ENCODE assay signal across 11 mouse cellular contexts in genomic region chr10:80962585-80962984, GRCm38 (mm10). TPM values are rescaled to one million over a fixed set of nuclear protein-coding genes. Genes with fewer than 3 reads are reported as not detected.
A peak's percentile ranks its signal among the peaks of the same experiment; 100 is the strongest.
DNase-seq lines count a peak whose midpoint lies in the region; ATAC-seq and TF ChIP-seq lines count a peak whose summit lies in the region.
"Had no signal": no experiment of that assay in that cellular context is flagged by ENCODE, and none has a peak within 500 bp of the region (broad histone marks: within the 10 kb centered on the region; RNA-seq: fewer than 3 reads in every experiment).

No protein-coding gene starts in this region.

- H3K9ac ChIP-seq in intestine, embryonic 16.5 days (ENCODE audit: low read depth, low read length): no peak overlapping the region
- H3K9ac ChIP-seq in midbrain, embryonic 13.5 days (replicated peaks): no peak overlapping the region
- H3K9ac ChIP-seq: forebrain, embryonic 13.5 days; limb, embryonic 13.5 days had no signal

- H3K4me1 ChIP-seq in intestine, embryonic 16.5 days (ENCODE audit: control insufficient read depth, insufficient read depth, low read length): peaks cover 44% of the 10 kb centered on the region
- peaks cover 22% of the 10 kb centered on the region for H3K4me1 ChIP-seq in small intestine, adult 2 months (ENCODE audit: control insufficient read depth, insufficient read depth, insufficient read length, low read length)
- 0 out of 2 replicates have a peak, but pooled peaks cover 8% of the 10 kb centered on the region for H3K4me1 ChIP-seq in midbrain, embryonic 13.5 days (replicated peaks)

- no peak for TF ChIP-seq CTCF in small intestine, adult 2 months (IDR thresholded peaks at IDR 0.05; ENCODE audit: extremely low read depth, insufficient read length, insufficient replicate concordance, low read depth, low read length)

- TF ChIP-seq POLR2A in small intestine, adult 2 months (IDR thresholded peaks at IDR 0.05; ENCODE audit: low read depth, low read length): no peak

- H3K27me3 ChIP-seq in intestine, embryonic 16.5 days (replicated peaks; ENCODE audit: control insufficient read depth, insufficient read depth, low read length): no peaks in the 10 kb centered on the region
- no peaks in the 10 kb centered on the region for H3K27me3 ChIP-seq in small intestine, adult 2 months (ENCODE audit: control insufficient read depth, insufficient read depth, low read length)
- H3K27me3 ChIP-seq in midbrain, embryonic 13.5 days: no peaks in the 10 kb centered on the region
- H3K27me3 ChIP-seq: limb, embryonic 13.5 days had no signal

- no peaks in the 10 kb centered on the region for H3K36me3 ChIP-seq in intestine, embryonic 16.5 days (ENCODE audit: control insufficient read depth, insufficient read depth, low read length)
- H3K36me3 ChIP-seq in small intestine, adult 2 months (ENCODE audit: control insufficient read depth, insufficient read depth, low read length): no peaks in the 10 kb centered on the region
- no peaks in the 10 kb centered on the region for H3K36me3 ChIP-seq in midbrain, embryonic 13.5 days
- H3K36me3 ChIP-seq: limb, embryonic 13.5 days had no signal

- H3K4me3 ChIP-seq in intestine, embryonic 16.5 days (ENCODE audit: low read length): no peak overlapping the region
- no peak overlapping the region for H3K4me3 ChIP-seq in small intestine, adult 2 months (ENCODE audit: low read depth, low read length)
- H3K4me3 ChIP-seq in midbrain, embryonic 13.5 days (replicated peaks): no peak overlapping the region
- H3K4me3 ChIP-seq: forebrain, embryonic 13.5 days; limb, embryonic 13.5 days had no signal

- no peak overlapping the region for H3K4me2 ChIP-seq in intestine, embryonic 16.5 days (ENCODE audit: low read depth, low read length)
- no peak overlapping the region for H3K4me2 ChIP-seq in midbrain, embryonic 13.5 days (replicated peaks)
- H3K4me2 ChIP-seq: forebrain, embryonic 13.5 days; limb, embryonic 13.5 days had no signal

- no peak for ATAC-seq in intestine, embryonic 16.5 days
- ATAC-seq in midbrain, embryonic 13.5 days: no peak

- H3K27ac ChIP-seq in intestine, embryonic 16.5 days (ENCODE audit: low read length): peak overlapping the region; percentile 84
- H3K27ac ChIP-seq in small intestine, adult 2 months (ENCODE audit: insufficient read depth, low read depth, low read length): peak overlapping the region; percentile 25; the same call in 1 of the 2 replicates
- no peak overlapping the region for H3K27ac ChIP-seq in midbrain, embryonic 13.5 days
- H3K27ac ChIP-seq: forebrain, embryonic 13.5 days had no signal

- 52% methylated on average over 5 of the region's 5 CpGs for WGBS in intestine, embryonic 16.5 days
- 63% methylated on average over 5 of the region's 5 CpGs for WGBS in small intestine, adult 2 months
- WGBS in midbrain, embryonic 13.5 days: 83% methylated on average over 5 of the region's 5 CpGs

- DNase-seq in adrenal gland, postnatal 14 days: peak; percentile 23
- no peak for DNase-seq in adrenal gland, adult 2 months
- DNase-seq in layer of hippocampus, adult 9-11 months: peak; percentile 36
- DNase-seq in layer of hippocampus, adult 9-10 months (ENCODE audit: low spot score): no peak
- DNase-seq in right cerebral cortex, postnatal 25 days: no peak
- DNase-seq: cerebellum, postnatal 14 days had no signal

- no peaks in the 10 kb centered on the region for H3K9me3 ChIP-seq in intestine, embryonic 16.5 days (ENCODE audit: control insufficient read depth, low read length)
- no peaks in the 10 kb centered on the region for H3K9me3 ChIP-seq in midbrain, embryonic 13.5 days
- H3K9me3 ChIP-seq: forebrain, embryonic 13.5 days; limb, embryonic 13.5 days had no signal

RNA-seq across cellular contexts. Expression of gene Gadd45b, which starts 32.7 kb away (rescaled TPM):
- 29.8 and 91.3 TPM in 2 replicates for total RNA-seq in adrenal gland, postnatal 14 days (2021)
- 10 to 100 TPM; 25.6 to 84.9 TPM for total RNA-seq in adrenal gland, adult 2 months (2021)
- polyA plus RNA-seq in adrenal gland, adult 2 months (2012; rRNA removed): 37.6 and 50.8 TPM in 2 replicates
- 26.5 and 29.1 TPM in 2 replicates for polyA plus RNA-seq in intestine, embryonic 16.5 days (2015; fragmentation: Nextera tagmentation; extraction: Ambion mirVana)
- polyA plus RNA-seq in small intestine, adult 2 months (2012; rRNA removed): 16.2 and 29.7 TPM in 2 replicates
- 4.0 and 4.9 TPM in 2 replicates for polyA plus RNA-seq in midbrain, embryonic 13.5 days (2015; fragmentation: Nextera tagmentation; extraction: Ambion mirVana)

RNA-seq across cellular contexts. Expression of gene Lmnb2, which starts 44.5 kb away (rescaled TPM):
- 14.9 and 15.8 TPM in 2 replicates for total RNA-seq in adrenal gland, postnatal 14 days (2021)
- 10 to 100 TPM; 10.8 to 11.4 TPM for total RNA-seq in adrenal gland, adult 2 months (2021)
- 16.2 and 17.9 TPM in 2 replicates for polyA plus RNA-seq in adrenal gland, adult 2 months (2012; rRNA removed)
- 38.6 and 41.0 TPM in 2 replicates for polyA plus RNA-seq in intestine, embryonic 16.5 days (2015; fragmentation: Nextera tagmentation; extraction: Ambion mirVana)
- 14.5 and 29.2 TPM in 2 replicates for polyA plus RNA-seq in small intestine, adult 2 months (2012; rRNA removed)
- 46.9 and 48.2 TPM in 2 replicates for polyA plus RNA-seq in midbrain, embryonic 13.5 days (2015; fragmentation: Nextera tagmentation; extraction: Ambion mirVana)

RNA-seq across cellular contexts. Expression of gene Gng7, which starts 52.2 kb away (rescaled TPM):
- total RNA-seq in adrenal gland, postnatal 14 days (2021): 5.9 and 6.2 TPM in 2 replicates
- total RNA-seq in adrenal gland, adult 2 months (2021): 1 to 10 TPM; 5.4 to 9.2 TPM
- polyA plus RNA-seq in adrenal gland, adult 2 months (2012; rRNA removed): 8.5 and 8.6 TPM in 2 replicates
- 3.6 and 4.0 TPM in 2 replicates for polyA plus RNA-seq in intestine, embryonic 16.5 days (2015; fragmentation: Nextera tagmentation; extraction: Ambion mirVana)
- 0.44 and 0.74 TPM in 2 replicates for polyA plus RNA-seq in small intestine, adult 2 months (2012; rRNA removed)
- polyA plus RNA-seq in midbrain, embryonic 13.5 days (2015; fragmentation: Nextera tagmentation; extraction: Ambion mirVana): 10.4 and 10.9 TPM in 2 replicates

Comparison
In these comparisons a context has a peak if more than half of its experiments do, and no peak if none do; other contexts are left out.
1. DNase-seq: peak in adrenal gland, postnatal 14 days (single experiment) and layer of hippocampus, adult 9-11 months (single experiment); none in adrenal gland, adult 2 months (single experiment), layer of hippocampus, adult 9-10 months (single experiment) and right cerebral cortex, postnatal 25 days (single experiment).